Mouse (Mus musculus) midbrain, embryonic 14.5 days (tissue): ENCODE data around the gene Btbd9. TPM values are rescaled to one million over a fixed set of nuclear protein-coding genes. Genes with fewer than 3 reads are reported as not detected.

Source experiments
- ATAC-seq: fragments of 200-750 bp; cut with Nextera tagmentation; 2 replicates; pipeline ENCODE4 v1.8.0; 2017; ENCODE audit warnings: moderate number of reproducible peaks, moderate library complexity; ENCODE audit not compliant: low FRiP score, low TSS enrichment
- DNase-seq: peaks from one replicate; pipeline ENCODE4 v3.0.0-alpha.2; 2015
- H3K27ac ChIP-seq: fragments of 300-500 bp; sonication (generic); replicated peaks from 2 replicates; pipeline ENCODE4 v1.5.1; 2014; ENCODE audit warnings: mild to moderate bottlenecking, low read depth, low read length, moderate library complexity
- H3K27me3 ChIP-seq: fragments of 300-500 bp; sonication (generic); 2 replicates; pipeline ENCODE4 v1.6.1; 2014; ENCODE audit warnings: low read length, control low read depth, mixed read lengths; ENCODE audit not compliant: control insufficient read depth, insufficient read depth
- H3K36me3 ChIP-seq: fragments of 300-500 bp; sonication (generic); 2 replicates; pipeline ENCODE4 v1.6.1; 2014; ENCODE audit warnings: low read length, control low read depth; ENCODE audit not compliant: control insufficient read depth, insufficient read depth
- H3K4me1 ChIP-seq: fragments of 300-500 bp; sonication (generic); 2 replicates; pipeline ENCODE4 v1.6.1; 2014; ENCODE audit warnings: mild to moderate bottlenecking, antibody characterized with exemption, low read length, control low read depth; ENCODE audit not compliant: control insufficient read depth, insufficient read depth
- H3K4me2 ChIP-seq: fragments of 300-500 bp; sonication (generic); 2 replicates; pipeline ENCODE4 v1.6.1; 2014; ENCODE audit warnings: mild to moderate bottlenecking, low read length, moderate library complexity
- H3K4me3 ChIP-seq: fragments of 300-500 bp; sonication (generic); replicated peaks from 2 replicates; pipeline ENCODE4 v1.5.1; 2014; ENCODE audit warnings: low read depth, low read length
- H3K9ac ChIP-seq: fragments of 300-500 bp; sonication (generic); replicated peaks from 2 replicates; pipeline ENCODE4 v1.6.1; 2014; ENCODE audit warnings: mild to moderate bottlenecking, low read length, moderate library complexity
- H3K9me3 ChIP-seq: fragments of 300-500 bp; sonication (generic); 2 replicates; pipeline ENCODE4 v1.6.1; 2016; ENCODE audit warnings: low read length, control low read depth, mixed read lengths; ENCODE audit not compliant: control insufficient read depth
- WGBS: fragments of 180-500 bp; shearing (Covaris S2); extraction: QIAGEN DNeasy Blood & Tissue Kit; methylation state at CpG from one replicate; pipeline ENCODE4 v1.1.7; 2014; 5-methylcytosine and 5-hydroxymethylcytosine counted together
- polyA plus RNA-seq: library from polyadenylated mRNA; unstranded; fragments of >200 nt; fragmentation: Nextera tagmentation; extraction: Ambion mirVana; gene quantifications from 2 replicates; pipeline ENCODE4 v1.2.1, GENCODE M21; 2014

Gene Btbd9
- polyA plus RNA-seq, 1 experiment from 2014 or later: 140 TPM

DNA sequence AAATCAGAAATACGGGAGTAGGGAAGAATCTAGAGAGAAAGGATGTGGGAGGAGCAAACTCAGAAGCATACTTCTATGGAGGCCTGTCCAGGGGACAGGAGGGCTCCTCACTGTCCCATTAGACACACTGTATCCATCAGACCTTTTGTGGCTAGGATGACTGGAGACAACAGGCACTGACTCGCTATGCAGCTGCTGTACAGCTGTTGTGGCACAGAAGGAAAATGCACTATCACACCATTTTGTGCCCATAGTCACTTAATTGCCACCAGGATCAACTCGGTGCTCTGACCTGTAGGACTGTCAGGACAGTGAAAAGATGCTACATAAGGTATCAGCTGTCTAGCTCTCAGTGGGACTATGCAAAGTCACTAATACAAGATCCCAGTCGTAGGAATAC is 266.7 kb downstream of the Btbd9 start:
- H3K9me3 ChIP-seq: no peaks in the 10 kb centered on the region
- no peaks in the 10 kb centered on the region for H3K36me3 ChIP-seq
- H3K4me2 ChIP-seq: no peak overlapping the region
- peaks cover 19% of the 10 kb centered on the region for H3K4me1 ChIP-seq
- ATAC-seq (no peak), DNase-seq (no peak)
- H3K9ac ChIP-seq: no peak overlapping the region
- no peak overlapping the region for H3K4me3 ChIP-seq
- H3K27ac ChIP-seq: no peak overlapping the region
- 76% methylated on average over 4 of the region's 4 CpGs for WGBS
- H3K27me3 ChIP-seq: no peaks in the 10 kb centered on the region

DNA sequence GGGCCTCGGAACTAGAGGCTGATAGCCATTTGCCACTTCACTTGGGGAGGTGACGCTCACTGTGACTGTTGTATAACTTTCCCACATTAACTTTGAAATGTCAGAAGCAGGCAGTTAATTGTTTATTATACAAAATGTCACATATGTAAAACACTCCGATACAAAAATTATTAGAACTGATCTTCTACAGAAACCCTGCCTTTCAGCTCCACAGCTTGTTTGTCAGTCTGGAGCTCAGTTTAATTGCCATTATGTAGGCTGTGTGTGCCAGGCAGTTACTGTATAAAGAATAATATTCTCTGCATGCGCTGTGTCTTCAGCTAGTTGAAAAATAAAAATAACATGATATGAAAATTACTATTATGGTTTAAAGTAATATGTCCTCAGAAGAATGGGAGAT is 267.4 kb downstream of the Btbd9 start:
- no peak overlapping the region for H3K4me3 ChIP-seq
- DNase-seq (no peak), ATAC-seq (no peak)
- H3K4me1 ChIP-seq: peaks cover 19% of the 10 kb centered on the region
- H3K9ac ChIP-seq: no peak overlapping the region
- no peak overlapping the region for H3K4me2 ChIP-seq
- H3K9me3 ChIP-seq: no peaks in the 10 kb centered on the region
- H3K27ac ChIP-seq: no peak overlapping the region
- no peaks in the 10 kb centered on the region for H3K36me3 ChIP-seq
- WGBS: 94% methylated on average over 4 of the region's 4 CpGs
- H3K27me3 ChIP-seq: no peaks in the 10 kb centered on the region

DNA sequence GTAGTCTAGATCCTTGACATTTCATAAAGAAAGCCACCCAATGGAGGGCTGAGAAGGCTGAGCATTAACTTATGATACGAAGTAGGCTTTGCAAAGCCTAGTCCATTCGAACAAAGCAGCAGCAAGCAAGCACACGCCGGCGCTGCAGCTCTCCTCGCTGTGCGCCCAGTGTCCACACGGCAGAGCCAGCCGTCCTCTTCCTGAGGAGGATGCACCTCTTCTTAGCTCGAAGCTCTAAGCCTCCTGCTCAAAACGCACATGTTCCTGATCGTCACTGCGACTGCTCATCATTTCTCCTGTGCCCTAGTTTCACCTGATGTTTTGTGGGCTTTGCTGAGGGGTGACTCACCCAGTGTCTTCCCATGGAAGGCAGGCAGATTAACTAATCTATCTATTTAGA is 268.0 kb downstream of the Btbd9 start:
- 88% methylated on average over 13 of the region's 13 CpGs for WGBS
- no peaks in the 10 kb centered on the region for H3K36me3 ChIP-seq
- H3K9ac ChIP-seq: no peak overlapping the region
- ATAC-seq (no peak), DNase-seq (no peak)
- H3K9me3 ChIP-seq: no peaks in the 10 kb centered on the region
- H3K27me3 ChIP-seq: no peaks in the 10 kb centered on the region
- no peak overlapping the region for H3K4me2 ChIP-seq
- no peak overlapping the region for H3K27ac ChIP-seq
- H3K4me1 ChIP-seq: peaks cover 19% of the 10 kb centered on the region
- H3K4me3 ChIP-seq: no peak overlapping the region

DNA sequence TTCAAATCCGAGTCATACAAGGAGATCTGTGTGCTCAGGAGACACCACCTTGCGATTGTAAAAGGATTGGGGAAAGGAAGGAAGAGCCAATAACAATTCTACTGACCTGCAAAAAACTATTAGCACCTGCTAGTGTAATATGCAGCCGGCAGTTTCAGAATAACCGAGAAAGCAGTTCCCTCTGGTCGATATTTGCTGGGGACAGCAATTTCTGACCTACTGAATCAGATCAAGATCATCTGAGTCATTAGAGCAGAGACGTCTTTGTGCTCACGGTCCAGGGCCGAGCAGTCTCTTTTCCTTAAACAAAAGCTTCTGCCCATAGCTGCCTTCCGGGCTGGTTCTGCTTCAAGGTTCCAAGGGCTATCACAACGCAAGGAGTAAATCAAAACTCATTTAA is 269.1 kb downstream of the Btbd9 start:
- DNase-seq: no peak

DNA sequence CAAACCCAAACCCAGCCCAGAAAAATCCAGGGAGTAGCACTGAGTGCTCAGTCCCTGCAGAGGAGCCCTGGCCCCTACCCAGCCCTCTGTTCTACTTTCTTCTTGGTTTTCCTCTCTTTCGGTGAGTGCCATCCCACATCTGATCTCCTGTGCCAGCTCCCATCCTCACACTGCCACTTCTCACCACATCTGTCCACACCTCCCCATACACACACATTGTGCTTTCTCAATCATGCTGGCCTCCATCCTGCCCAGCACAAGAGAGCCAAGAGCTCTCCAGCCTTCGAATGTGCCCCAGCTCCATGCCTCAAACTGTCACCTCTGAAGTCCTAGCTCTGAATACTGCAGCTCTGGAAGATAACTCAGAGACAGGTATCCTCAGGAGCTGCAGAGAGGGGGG is 271.5 kb downstream of the Btbd9 start:
- Histone ChIP-seq H3K4me3 (no peak overlapping the region), H3K36me3 (no peaks in the 10 kb centered on the region), H3K4me2 (no peak overlapping the region), H3K4me1 (0 out of 2 replicates have a peak, but pooled peaks cover 13% of the 10 kb centered on the region), H3K27ac (peak overlapping the region; percentile 14; the same call in 1 of the 2 replicates), H3K9ac (no peak overlapping the region), H3K27me3 (no peaks in the 10 kb centered on the region), H3K9me3 (no peaks in the 10 kb centered on the region)
- DNase-seq (no peak), ATAC-seq (no peak)
- 86% methylated on average over 2 of the region's 2 CpGs for WGBS

More for the DNA sequence above, 269.1 kb downstream of the Btbd9 start:
- Histone ChIP-seq H3K36me3 (no peaks in the 10 kb centered on the region), H3K4me1 (peaks cover 17% of the 10 kb centered on the region; the same call in 1 of the 2 replicates), H3K9ac (no peak overlapping the region), H3K27ac (peak overlapping the region; percentile 41; the same call in 1 of the 2 replicates), H3K4me3 (no peak overlapping the region), H3K4me2 (no peak overlapping the region), H3K9me3 (no peaks in the 10 kb centered on the region), H3K27me3 (no peaks in the 10 kb centered on the region)
- WGBS: 59% methylated on average over 10 of the region's 10 CpGs
- ATAC-seq: no peak

DNA sequence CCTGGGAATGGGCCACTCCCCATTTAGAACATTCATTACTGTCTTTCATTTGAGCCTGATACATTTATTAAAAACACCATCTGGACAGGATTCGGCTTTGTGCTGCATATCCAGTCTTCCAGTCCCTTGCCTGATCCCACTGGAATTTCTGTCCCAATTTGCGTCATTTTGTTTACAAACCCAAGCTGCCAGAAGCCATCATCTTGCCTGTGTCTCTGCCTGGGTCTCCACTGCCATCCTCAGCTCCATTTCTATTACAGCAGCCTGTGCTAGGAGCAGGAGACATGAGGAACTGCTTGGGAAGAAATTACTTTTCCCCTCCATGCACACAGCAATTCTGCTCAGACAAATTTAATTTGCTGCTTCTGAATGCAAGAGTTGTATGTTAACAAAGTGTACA is 274.9 kb downstream of the Btbd9 start:
- WGBS: 60% methylated on average over 2 of the region's 2 CpGs

DNA sequence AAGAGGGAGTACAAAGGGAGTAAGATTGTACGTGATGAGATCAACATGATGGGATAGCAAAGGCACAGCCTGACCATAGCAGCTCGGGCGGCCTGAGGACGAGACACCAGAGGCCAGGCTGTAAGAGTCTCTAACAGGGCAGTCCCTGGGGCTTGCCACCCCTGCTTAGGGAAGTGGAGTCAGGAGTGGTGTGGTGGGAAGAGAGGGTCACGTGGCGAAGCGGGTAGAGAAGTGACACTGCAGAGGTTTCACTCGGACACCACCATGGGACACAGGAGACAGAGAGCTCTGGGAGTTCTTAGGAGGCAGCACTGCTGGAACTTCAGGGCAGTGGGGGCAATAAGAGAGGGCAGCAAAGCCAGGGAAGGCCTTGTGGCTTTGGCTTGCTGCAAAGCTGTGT is 278.9 kb downstream of the Btbd9 start:
- Histone ChIP-seq H3K4me1 (peaks cover 10% of the 10 kb centered on the region), H3K4me3 (no peak overlapping the region), H3K27ac (no peak overlapping the region), H3K9me3 (no peaks in the 10 kb centered on the region), H3K4me2 (no peak overlapping the region), H3K27me3 (no peaks in the 10 kb centered on the region), H3K36me3 (no peaks in the 10 kb centered on the region), H3K9ac (no peak overlapping the region)
- 85% methylated on average over 8 of the region's 8 CpGs for WGBS
- ATAC-seq (no peak), DNase-seq (no peak)

More for the DNA sequence above, 274.9 kb downstream of the Btbd9 start:
- ATAC-seq (no peak), DNase-seq (peak; percentile 52)
- no peak overlapping the region for H3K4me3 ChIP-seq
- H3K36me3 ChIP-seq: no peaks in the 10 kb centered on the region
- H3K4me2 ChIP-seq: no peak overlapping the region
- H3K27ac ChIP-seq: no peak overlapping the region
- H3K27me3 ChIP-seq: no peaks in the 10 kb centered on the region
- H3K9me3 ChIP-seq: no peaks in the 10 kb centered on the region
- H3K9ac ChIP-seq: no peak overlapping the region
- H3K4me1 ChIP-seq: peaks cover 7% of the 10 kb centered on the region

DNA sequence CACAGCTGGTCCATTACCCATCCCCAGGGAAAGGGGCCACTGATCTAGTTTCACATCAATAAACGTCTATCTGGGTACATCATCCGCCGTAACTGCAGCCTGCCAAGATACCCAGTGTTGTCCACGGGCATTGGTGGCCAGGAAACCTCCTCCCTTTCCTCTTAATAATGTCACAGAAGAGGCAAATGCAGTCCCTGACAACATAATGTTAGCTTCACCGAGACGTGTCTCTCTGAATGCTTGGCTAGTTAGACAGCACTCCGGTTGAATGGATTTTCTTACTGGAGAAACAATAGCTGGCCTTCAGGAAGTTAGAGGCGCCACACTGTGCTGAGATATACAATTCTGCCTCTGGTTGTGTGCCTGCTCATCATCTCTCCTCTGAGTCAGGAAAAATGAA is 280.2 kb downstream of the Btbd9 start:
- no peaks in the 10 kb centered on the region for H3K9me3 ChIP-seq
- 27% methylated on average over 8 of the region's 8 CpGs for WGBS

DNA sequence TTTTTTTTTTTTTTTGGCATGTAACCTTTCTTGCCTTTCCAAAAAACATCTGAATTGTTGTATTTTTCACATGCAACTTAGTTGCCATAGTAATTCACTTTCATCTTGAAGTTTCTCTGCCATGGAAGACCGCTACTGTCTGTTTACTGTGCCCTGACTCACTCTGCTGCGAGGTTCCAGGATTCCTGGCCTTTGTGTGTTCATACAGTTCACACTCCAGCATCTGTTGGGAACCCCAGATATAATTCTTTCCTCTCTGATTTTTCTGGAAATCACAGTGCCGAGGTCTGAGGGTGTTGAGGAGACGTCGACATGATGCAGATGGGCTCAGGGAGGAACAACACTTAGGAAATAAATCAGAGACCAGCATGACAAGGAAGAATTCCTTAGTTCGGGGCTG is 283.6 kb downstream of the Btbd9 start:
- no peak overlapping the region for H3K27ac ChIP-seq
- H3K4me3 ChIP-seq: no peak overlapping the region
- peaks cover 6% of the 10 kb centered on the region for H3K4me1 ChIP-seq
- no peaks in the 10 kb centered on the region for H3K36me3 ChIP-seq
- 82% methylated on average over 6 of the region's 6 CpGs for WGBS
- ATAC-seq (no peak), DNase-seq (no peak)
- no peaks in the 10 kb centered on the region for H3K9me3 ChIP-seq
- no peak overlapping the region for H3K4me2 ChIP-seq
- no peaks in the 10 kb centered on the region for H3K27me3 ChIP-seq
- H3K9ac ChIP-seq: no peak overlapping the region

More for the DNA sequence above, 280.2 kb downstream of the Btbd9 start:
- H3K36me3 ChIP-seq: no peaks in the 10 kb centered on the region
- no peak overlapping the region for H3K27ac ChIP-seq
- H3K4me1 ChIP-seq: peaks cover 10% of the 10 kb centered on the region
- H3K9ac ChIP-seq: no peak overlapping the region
- H3K4me2 ChIP-seq: no peak overlapping the region
- DNase-seq (no peak), ATAC-seq (no peak)
- H3K27me3 ChIP-seq: no peaks in the 10 kb centered on the region
- no peak overlapping the region for H3K4me3 ChIP-seq
